Mouse (Mus musculus) cerebellum, adult 2 months (tissue): ENCODE results near the gene Nrxn3.

Source experiments
- CTCF ChIP-seq: fragments of 200-500 bp; IDR thresholded peaks from 2 replicates; pipeline ENCODE4 v1.5.1; 2011; ENCODE audit warnings: low read depth, mild to moderate bottlenecking, control low read depth, low read length, moderate library complexity, borderline replicate concordance; ENCODE audit not compliant: insufficient read depth
- POLR2A ChIP-seq: fragments of 200-500 bp; IDR thresholded peaks from 2 replicates; pipeline ENCODE4 v1.6.1; 2011; ENCODE audit warnings: low read length, control low read depth, borderline replicate concordance; ENCODE audit not compliant: insufficient read depth

GRCm38 (mm10) chr12:88722691-88723070 lies at the start of gene Nrxn3:
- TF ChIP-seq CTCF: no peak
- 0 out of 2 replicates have a peak, but pooled peaks have one; percentile 34 for TF ChIP-seq POLR2A
